Mouse (Mus musculus) hindbrain, embryonic 16.5 days (tissue): ENCODE measurements around the gene Pou6f2. TPM values are rescaled to one million over a fixed set of nuclear protein-coding genes. Genes with fewer than 3 reads are reported as not detected.
A peak's percentile ranks its signal among the peaks of the same experiment; 100 is the strongest.

Source experiments
- ATAC-seq: fragments of 200-750 bp; cut with Nextera tagmentation; 2 replicates; pipeline ENCODE4 v1.8.0; 2017; ENCODE audit warnings: moderate TSS enrichment, moderate library complexity
- H3K27ac ChIP-seq: fragments of 300-500 bp; sonication (generic); 2 replicates; pipeline ENCODE4 v1.5.1; 2014; ENCODE audit warnings: low read depth, mild to moderate bottlenecking, control low read depth, low read length, moderate library complexity
- H3K27me3 ChIP-seq: fragments of 300-500 bp; sonication (generic); replicated peaks from 2 replicates; pipeline ENCODE4 v1.6.1; 2014; ENCODE audit warnings: low read length; ENCODE audit not compliant: control insufficient read depth, insufficient read depth
- H3K36me3 ChIP-seq: fragments of 300-500 bp; sonication (generic); 2 replicates; pipeline ENCODE4 v1.6.1; 2014; ENCODE audit warnings: mild to moderate bottlenecking, low read length, moderate library complexity, mixed read lengths; ENCODE audit not compliant: control insufficient read depth, insufficient read depth
- H3K4me1 ChIP-seq: fragments of 300-500 bp; sonication (generic); 2 replicates; pipeline ENCODE4 v1.6.1; 2014; ENCODE audit warnings: low read depth, low read length; ENCODE audit not compliant: control insufficient read depth, insufficient read depth
- H3K4me2 ChIP-seq: fragments of 300-500 bp; sonication (generic); 2 replicates; pipeline ENCODE4 v1.6.1; 2014; ENCODE audit warnings: mild to moderate bottlenecking, low read length, control low read depth, moderate library complexity
- H3K4me3 ChIP-seq: fragments of 300-500 bp; sonication (generic); 2 replicates; pipeline ENCODE4 v1.5.1; 2014; ENCODE audit warnings: mild to moderate bottlenecking, low read length, control low read depth, moderate library complexity
- H3K9ac ChIP-seq: fragments of 300-500 bp; sonication (generic); 2 replicates; pipeline ENCODE4 v1.6.1; 2014; ENCODE audit warnings: low read depth, mild to moderate bottlenecking, control low read depth, low read length, moderate library complexity
- H3K9me3 ChIP-seq: fragments of 300-500 bp; sonication (generic); 2 replicates; pipeline ENCODE4 v1.6.1; 2014; ENCODE audit warnings: mild to moderate bottlenecking, low read length, moderate library complexity; ENCODE audit not compliant: control insufficient read depth
- WGBS: fragments of 180-500 bp; shearing (Covaris S2); extraction: QIAGEN DNeasy Blood & Tissue Kit; methylation state at CpG from one replicate; pipeline ENCODE4 v1.1.7; 2014; 5-methylcytosine and 5-hydroxymethylcytosine counted together
- polyA plus RNA-seq: library from polyadenylated mRNA; unstranded; fragments of >200 nt; fragmentation: Nextera tagmentation; extraction: Ambion mirVana; gene quantifications from 2 replicates; pipeline ENCODE4 v1.2.1, GENCODE M21; 2015

Gene Pou6f2
- polyA plus RNA-seq, 1 experiment from 2014 or later = 9.7 TPM

GRCm38 (mm10) chr13:18125226-18126000 is 272.1 kb downstream of the Pou6f2 start:
- H3K4me1 ChIP-seq = no peaks in the 10 kb centered on the region
- peak; percentile 49 for ATAC-seq
- H3K4me3 ChIP-seq = no peak overlapping the region
- no peak overlapping the region for H3K9ac ChIP-seq
- H3K9me3 ChIP-seq = no peaks in the 10 kb centered on the region
- no peak overlapping the region for H3K4me2 ChIP-seq
- H3K27me3 ChIP-seq = no peaks in the 10 kb centered on the region
- H3K27ac ChIP-seq = no peak overlapping the region
- 74% methylated on average over 15 of the region's 15 CpGs for WGBS
- H3K36me3 ChIP-seq = no peaks in the 10 kb centered on the region

- peak; percentile 76; the same call in 1 of the 2 replicates for ATAC-seq
- Histone ChIP-seq H3K27ac (no peak overlapping the region), H3K4me3 (peak overlapping the region; percentile 18), H3K9ac (no peak overlapping the region), H3K36me3 (no peaks in the 10 kb centered on the region), H3K4me1 (no peaks in the 10 kb centered on the region), H3K27me3 (no peaks in the 10 kb centered on the region), H3K9me3 (no peaks in the 10 kb centered on the region), H3K4me2 (peak overlapping the region; percentile 53)
- 23% methylated on average over 13 of the region's 13 CpGs for WGBS
These were observed 273.1 kb downstream of the Pou6f2 start for GRCm38 (mm10) chr13:18124368-18124767.

- ATAC-seq = peak; percentile 77
- Histone ChIP-seq H3K27ac (no peak overlapping the region), H3K9ac (no peak overlapping the region), H3K4me2 (no peak overlapping the region), H3K4me1 (no peaks in the 10 kb centered on the region), H3K9me3 (no peaks in the 10 kb centered on the region), H3K4me3 (no peak overlapping the region), H3K27me3 (no peaks in the 10 kb centered on the region), H3K36me3 (no peaks in the 10 kb centered on the region)
- WGBS = 83% methylated on average over 2 of the region's 2 CpGs
These were observed 277.1 kb downstream of the Pou6f2 start for GRCm38 (mm10) chr13:18120406-18120805.

- no peaks in the 10 kb centered on the region for H3K36me3 ChIP-seq
- no peaks in the 10 kb centered on the region for H3K9me3 ChIP-seq
- no peak for ATAC-seq
- H3K4me2 ChIP-seq = no peak overlapping the region
- no peak overlapping the region for H3K9ac ChIP-seq
- no peaks in the 10 kb centered on the region for H3K4me1 ChIP-seq
- H3K4me3 ChIP-seq = no peak overlapping the region
- WGBS = 73% methylated on average over 10 of the region's 10 CpGs
- H3K27me3 ChIP-seq = no peaks in the 10 kb centered on the region
- no peak overlapping the region for H3K27ac ChIP-seq
These were observed 315.9 kb downstream of the Pou6f2 start for GRCm38 (mm10) chr13:18081443-18082119.
